Mouse (Mus musculus): ENCODE data around the gene Sema4d. TPM values are rescaled to one million over a fixed set of nuclear protein-coding genes. Genes with fewer than 3 reads are reported as not detected.

Gene Sema4d
- polyA plus RNA-seq, 1 experiment from 2014 or later = 17.4 TPM

DNA sequence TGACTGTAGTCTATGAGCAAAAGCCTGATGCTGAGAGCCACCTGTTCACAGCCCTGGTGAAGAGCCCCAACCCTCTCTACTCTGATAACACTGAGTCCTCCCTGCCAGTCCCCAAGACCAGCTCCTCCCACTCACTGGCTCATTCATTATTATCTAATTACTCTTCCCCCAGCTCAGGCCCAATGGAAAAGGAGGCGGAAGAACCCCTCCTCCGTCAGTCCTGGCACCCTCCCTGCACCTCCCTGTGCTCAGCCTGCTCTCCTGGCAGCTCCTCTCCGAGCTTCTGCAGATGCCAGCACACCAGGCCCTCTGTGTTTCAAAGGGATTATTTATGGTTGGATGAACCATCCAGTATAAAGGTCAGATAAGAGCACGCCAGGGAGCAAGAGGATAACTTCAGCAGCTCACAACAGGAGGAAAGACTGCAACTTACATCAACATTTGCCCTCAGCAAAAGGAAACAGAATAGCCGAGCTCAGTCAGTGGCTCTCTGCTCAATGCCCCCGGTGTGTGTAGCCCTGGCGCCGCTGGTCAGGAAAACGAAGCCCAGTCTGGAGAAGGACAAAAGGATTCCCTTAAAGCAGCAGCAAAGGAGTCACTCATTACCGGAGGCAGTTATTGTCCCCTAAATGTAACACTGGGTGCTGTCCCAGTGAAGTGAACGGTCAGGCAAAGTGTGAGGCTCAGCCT is 16.4 kb downstream of the Sema4d start:
- Histone ChIP-seq H3K27ac (replicated peaks in 1 of 2; ENCODE audit: control insufficient read depth in 1 of 2, insufficient read depth in 1 of 2, low read depth in 2 of 2, low read length in 2 of 2) (peak overlapping the region; percentile 71 to 86), H3K36me3 (ENCODE audit: control insufficient read depth, insufficient read depth, low read length) (peaks cover 6% of the 10 kb centered on the region; the same call in 1 of the 2 replicates), H3K9me3 (ENCODE audit: control insufficient read depth, low read length) (no peaks in the 10 kb centered on the region), H3K9ac (ENCODE audit: low read length) (peak overlapping the region; percentile 60), H3K4me1 (ENCODE audit: control insufficient read depth in 2 of 2, insufficient read depth in 2 of 2, low read length in 2 of 2) (peaks cover 33 to 43% of the 10 kb centered on the region in 2 experiments), H3K4me3 (ENCODE audit: control insufficient read depth in 1 of 2, insufficient read depth in 1 of 2, low read depth in 1 of 2, low read length in 2 of 2) (no peak overlapping the region), H3K27me3 (ENCODE audit: control insufficient read depth, insufficient read depth, low read length) (no peaks in the 10 kb centered on the region), H3K4me2 (ENCODE audit: low read length) (peak overlapping the region; percentile 32)
- WGBS = 21% methylated on average over 11 of the region's 11 CpGs
- ATAC-seq (ENCODE audit: insufficient number of reproducible peaks, insufficient read depth, low FRiP score, low read depth) = peak; percentile 81

DNA sequence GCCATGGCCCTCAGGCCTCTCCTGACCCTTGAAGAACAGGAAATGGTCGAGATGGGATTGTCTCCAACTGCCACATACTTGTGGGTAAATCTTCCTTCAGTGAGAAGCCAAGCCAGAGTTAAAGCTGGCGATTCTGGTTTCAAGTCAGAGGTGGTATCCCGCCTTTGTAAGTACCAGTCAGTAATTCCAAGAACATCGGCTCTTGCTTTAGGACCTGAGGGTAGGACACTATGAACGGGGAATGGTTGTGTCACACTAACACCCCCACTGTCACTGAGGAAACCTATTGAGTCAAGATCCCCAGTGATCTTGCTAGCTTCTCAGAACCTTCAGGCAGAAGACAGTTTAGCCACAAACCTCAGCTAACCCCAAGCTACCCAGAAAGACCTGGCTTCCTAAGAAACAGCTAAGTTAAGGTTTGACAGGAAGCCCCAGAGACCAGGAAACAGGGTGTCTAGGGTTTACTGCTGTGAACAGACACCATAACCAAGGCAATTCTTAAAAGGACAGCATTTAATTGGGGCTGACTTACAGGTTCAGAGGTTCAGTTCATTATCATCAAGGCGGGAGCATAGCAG is 17.3 kb downstream of the Sema4d start:
- Histone ChIP-seq H3K36me3 (ENCODE audit: control insufficient read depth, insufficient read depth, low read length) (peaks cover 6% of the 10 kb centered on the region; the same call in 1 of the 2 replicates), H3K4me2 (ENCODE audit: low read length) (no peak overlapping the region), H3K27me3 (ENCODE audit: control insufficient read depth, insufficient read depth, low read length) (no peaks in the 10 kb centered on the region), H3K4me3 (ENCODE audit: control insufficient read depth in 1 of 2, insufficient read depth in 1 of 2, low read depth in 1 of 2, low read length in 2 of 2) (no peak overlapping the region), H3K4me1 (ENCODE audit: control insufficient read depth in 2 of 2, insufficient read depth in 2 of 2, low read length in 2 of 2) (peaks cover 33 to 43% of the 10 kb centered on the region in 2 experiments), H3K27ac (replicated peaks in 1 of 2; ENCODE audit: control insufficient read depth in 1 of 2, insufficient read depth in 1 of 2, low read depth in 2 of 2, low read length in 2 of 2) (peak overlapping the region in 1 of 2 experiments; percentile 86; a peak in 3 of 4 replicates), H3K9me3 (ENCODE audit: control insufficient read depth, low read length) (no peaks in the 10 kb centered on the region), H3K9ac (ENCODE audit: low read length) (no peak overlapping the region)
- 86% methylated on average over 6 of the region's 6 CpGs for WGBS
- ATAC-seq (ENCODE audit: insufficient number of reproducible peaks, insufficient read depth, low FRiP score, low read depth) = no peak

DNA sequence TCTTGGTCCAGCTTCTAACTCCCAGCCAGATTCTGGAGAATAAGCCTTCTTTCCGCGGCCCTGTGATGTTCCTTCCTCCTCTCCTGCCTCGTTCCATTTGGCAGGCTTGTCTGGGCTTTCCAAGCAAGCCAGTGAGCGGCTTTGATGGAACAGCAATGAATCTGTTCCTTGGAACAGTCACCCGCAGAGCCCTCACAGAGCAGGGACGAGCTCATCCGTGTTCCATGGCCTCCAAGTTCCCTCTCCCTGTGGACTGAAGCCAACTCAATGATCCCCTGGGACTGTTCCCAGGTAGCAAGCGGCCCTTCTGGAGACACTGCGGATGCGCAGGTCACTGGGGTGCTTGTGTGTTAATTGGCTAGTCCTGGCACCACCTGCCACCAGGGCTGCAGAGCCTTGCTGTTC is 21.7 kb downstream of the Sema4d start:
- no peaks in the 10 kb centered on the region for H3K9me3 ChIP-seq (ENCODE audit: control insufficient read depth, low read length)
- no peak overlapping the region for H3K4me2 ChIP-seq (ENCODE audit: low read length)
- 81% methylated on average over 10 of the region's 10 CpGs for WGBS
- H3K4me1 ChIP-seq (ENCODE audit: control insufficient read depth in 2 of 2, insufficient read depth in 2 of 2, low read length in 2 of 2) = peaks cover 12 to 17% of the 10 kb centered on the region in 2 experiments
- no peaks in the 10 kb centered on the region for H3K27me3 ChIP-seq (ENCODE audit: control insufficient read depth, insufficient read depth, low read length)
- no peak for ATAC-seq (ENCODE audit: insufficient number of reproducible peaks, insufficient read depth, low FRiP score, low read depth)
- H3K36me3 ChIP-seq (ENCODE audit: control insufficient read depth, insufficient read depth, low read length) = peaks cover 6% of the 10 kb centered on the region; the same call in 1 of the 2 replicates
- no peak overlapping the region for H3K4me3 ChIP-seq (ENCODE audit: control insufficient read depth in 1 of 2, insufficient read depth in 1 of 2, low read depth in 1 of 2, low read length in 2 of 2)
- H3K27ac ChIP-seq (replicated peaks in 1 of 2; ENCODE audit: control insufficient read depth in 1 of 2, insufficient read depth in 1 of 2, low read depth in 2 of 2, low read length in 2 of 2) = no peak overlapping the region
- no peak overlapping the region for H3K9ac ChIP-seq (ENCODE audit: low read length)

DNA sequence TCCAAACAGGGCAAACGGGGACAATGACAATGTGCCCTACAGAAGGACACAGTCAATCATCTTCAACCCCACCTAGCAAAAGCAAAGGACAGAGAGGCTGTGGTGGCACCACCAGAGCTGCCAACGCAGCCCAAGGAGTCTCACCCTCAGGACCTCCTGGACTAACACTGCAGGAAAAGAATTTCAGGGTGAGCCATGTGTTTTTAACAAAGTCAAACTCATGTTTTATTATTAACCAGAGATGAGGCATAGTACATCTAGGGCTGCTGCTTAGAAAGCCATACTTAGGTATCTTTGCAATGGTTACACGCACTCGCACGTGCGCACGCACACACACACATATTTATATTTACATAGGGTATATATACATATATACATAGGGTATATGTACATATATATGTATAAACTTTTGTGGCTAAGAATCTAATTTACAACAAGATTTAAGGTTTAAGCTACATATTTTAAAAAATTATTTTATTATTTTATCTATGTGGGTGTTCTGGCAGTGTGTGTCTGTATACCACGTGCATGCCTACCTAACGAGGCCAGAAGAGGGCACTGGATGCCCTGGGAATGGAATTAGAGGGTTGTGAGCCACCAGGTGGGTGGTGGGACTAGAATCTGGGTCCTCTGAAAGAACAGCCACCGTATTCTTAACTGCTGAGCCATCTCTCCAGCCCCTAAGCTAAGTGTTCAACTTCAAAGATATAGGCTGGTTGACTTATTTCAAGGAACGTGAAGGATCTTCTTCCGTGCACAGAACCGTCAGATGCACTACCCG is 22.7 kb downstream of the Sema4d start:
- Histone ChIP-seq H3K4me2 (ENCODE audit: low read length) (no peak overlapping the region), H3K36me3 (ENCODE audit: control insufficient read depth, insufficient read depth, low read length) (peaks cover 6% of the 10 kb centered on the region; the same call in 1 of the 2 replicates), H3K27me3 (ENCODE audit: control insufficient read depth, insufficient read depth, low read length) (no peaks in the 10 kb centered on the region), H3K9me3 (ENCODE audit: control insufficient read depth, low read length) (no peaks in the 10 kb centered on the region), H3K4me3 (ENCODE audit: control insufficient read depth in 1 of 2, insufficient read depth in 1 of 2, low read depth in 1 of 2, low read length in 2 of 2) (no peak overlapping the region), H3K4me1 (ENCODE audit: control insufficient read depth in 2 of 2, insufficient read depth in 2 of 2, low read length in 2 of 2) (peaks cover 9 to 13% of the 10 kb centered on the region in 2 experiments; a peak in 3 of 4 replicates), H3K9ac (ENCODE audit: low read length) (no peak overlapping the region), H3K27ac (replicated peaks in 1 of 2; ENCODE audit: control insufficient read depth in 1 of 2, insufficient read depth in 1 of 2, low read depth in 2 of 2, low read length in 2 of 2) (no peak overlapping the region)
- WGBS = 89% methylated on average over 14 of the region's 14 CpGs
- ATAC-seq (ENCODE audit: insufficient number of reproducible peaks, insufficient read depth, low FRiP score, low read depth) = no peak

DNA sequence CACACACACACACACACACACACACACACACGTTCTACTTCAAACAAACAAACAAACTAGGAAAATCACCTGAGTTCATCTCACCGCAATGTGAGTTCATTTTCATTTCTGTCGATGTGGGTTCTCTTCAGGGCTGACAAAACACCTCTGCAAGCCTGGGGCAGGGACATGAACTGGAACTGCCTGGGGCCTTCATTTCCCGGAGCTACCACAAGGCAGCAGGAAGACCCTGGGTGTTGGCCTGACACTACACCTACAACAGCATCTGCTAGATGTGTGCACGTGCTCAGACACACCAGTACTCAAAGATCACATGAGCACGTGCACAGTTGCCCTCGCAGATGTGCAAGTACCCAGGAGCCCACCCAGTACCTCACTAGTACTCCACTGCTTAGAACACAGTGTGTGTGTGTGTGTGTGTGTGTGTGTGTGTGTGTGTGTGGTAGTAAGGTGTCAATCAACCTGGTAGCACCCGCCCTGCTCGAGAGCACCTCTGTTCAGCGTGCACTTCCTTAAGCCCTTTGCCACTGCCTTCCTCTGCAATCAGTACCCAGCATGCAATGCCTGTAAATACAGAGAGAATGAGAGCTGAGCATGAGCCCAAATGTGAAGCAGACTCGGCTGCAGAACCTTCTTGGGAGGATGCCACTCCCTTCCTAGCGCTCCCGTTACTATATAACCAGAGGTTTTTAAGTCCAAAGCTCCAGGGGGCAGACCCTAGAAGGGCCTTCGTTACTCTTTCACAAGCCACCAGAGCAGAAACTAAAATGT is 25.4 kb downstream of the Sema4d start:
- H3K4me1 ChIP-seq (ENCODE audit: control insufficient read depth in 2 of 2, insufficient read depth in 2 of 2, low read length in 2 of 2) = peaks cover 4 to 6% of the 10 kb centered on the region in 2 experiments; a peak in 2 of 4 replicates
- no peaks in the 10 kb centered on the region for H3K36me3 ChIP-seq (ENCODE audit: control insufficient read depth, insufficient read depth, low read length)
- H3K27me3 ChIP-seq (ENCODE audit: control insufficient read depth, insufficient read depth, low read length) = no peaks in the 10 kb centered on the region
- H3K9ac ChIP-seq (ENCODE audit: low read length) = no peak overlapping the region
- no peaks in the 10 kb centered on the region for H3K9me3 ChIP-seq (ENCODE audit: control insufficient read depth, low read length)
- no peak overlapping the region for H3K27ac ChIP-seq (replicated peaks in 1 of 2; ENCODE audit: control insufficient read depth in 1 of 2, insufficient read depth in 1 of 2, low read depth in 2 of 2, low read length in 2 of 2)
- 78% methylated on average over 14 of the region's 14 CpGs for WGBS
- no peak for ATAC-seq (ENCODE audit: insufficient number of reproducible peaks, insufficient read depth, low FRiP score, low read depth)
- H3K4me2 ChIP-seq (ENCODE audit: low read length) = no peak overlapping the region
- H3K4me3 ChIP-seq (ENCODE audit: control insufficient read depth in 1 of 2, insufficient read depth in 1 of 2, low read depth in 1 of 2, low read length in 2 of 2) = no peak overlapping the region

DNA sequence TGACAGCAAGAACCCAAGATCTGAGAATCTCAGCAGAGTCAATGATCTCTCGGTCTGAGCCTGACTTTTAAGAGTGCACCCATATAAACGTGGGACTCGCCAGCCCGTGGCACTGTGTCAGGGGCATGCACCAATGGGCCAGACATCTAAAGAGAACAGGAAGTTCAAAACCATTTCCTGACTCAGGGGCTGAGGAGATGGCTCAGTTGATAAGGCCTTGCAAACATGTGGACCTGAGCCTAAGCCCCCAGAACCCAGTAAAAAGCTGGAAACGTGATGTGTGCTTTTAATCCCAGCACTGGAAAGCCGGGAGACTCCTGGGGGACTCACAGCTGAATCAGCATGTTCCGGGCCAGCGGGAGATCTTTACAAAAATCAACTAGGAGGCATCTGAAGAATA is 26.0 kb downstream of the Sema4d start:
- H3K27me3 ChIP-seq (ENCODE audit: control insufficient read depth, insufficient read depth, low read length) = no peaks in the 10 kb centered on the region
- 71% methylated on average over 8 of the region's 8 CpGs for WGBS
- H3K9ac ChIP-seq (ENCODE audit: low read length) = no peak overlapping the region
- no peak overlapping the region for H3K27ac ChIP-seq (replicated peaks in 1 of 2; ENCODE audit: control insufficient read depth in 1 of 2, insufficient read depth in 1 of 2, low read depth in 2 of 2, low read length in 2 of 2)
- no peak for ATAC-seq (ENCODE audit: insufficient number of reproducible peaks, insufficient read depth, low FRiP score, low read depth)
- no peaks in the 10 kb centered on the region for H3K9me3 ChIP-seq (ENCODE audit: control insufficient read depth, low read length)
- peaks cover 4 to 6% of the 10 kb centered on the region in 2 experiments; a peak in 2 of 4 replicates for H3K4me1 ChIP-seq (ENCODE audit: control insufficient read depth in 2 of 2, insufficient read depth in 2 of 2, low read length in 2 of 2)
- no peaks in the 10 kb centered on the region for H3K36me3 ChIP-seq (ENCODE audit: control insufficient read depth, insufficient read depth, low read length)
- no peak overlapping the region for H3K4me3 ChIP-seq (ENCODE audit: control insufficient read depth in 1 of 2, insufficient read depth in 1 of 2, low read depth in 1 of 2, low read length in 2 of 2)
- no peak overlapping the region for H3K4me2 ChIP-seq (ENCODE audit: low read length)

DNA sequence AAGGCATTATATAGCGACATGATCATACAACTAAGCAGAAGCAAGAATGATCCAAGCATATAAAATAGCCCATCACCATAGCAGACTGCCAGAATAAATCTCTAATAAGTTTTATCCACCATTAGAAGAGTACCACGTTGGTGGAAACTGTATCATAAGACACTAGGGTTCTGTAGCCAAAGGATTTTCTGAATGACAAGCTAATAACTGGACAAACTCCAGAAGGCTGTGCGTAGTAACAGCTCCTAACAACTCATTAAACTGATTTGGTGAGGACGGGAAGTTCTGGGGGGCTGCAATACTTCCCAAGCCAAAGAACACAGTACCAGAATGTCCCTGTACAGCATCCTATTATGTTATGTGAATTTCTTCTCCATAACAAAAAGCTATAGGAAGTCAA is 26.8 kb downstream of the Sema4d start:
- no peaks in the 10 kb centered on the region for H3K36me3 ChIP-seq (ENCODE audit: control insufficient read depth, insufficient read depth, low read length)
- 76% methylated on average over 4 of the region's 4 CpGs for WGBS
- H3K9me3 ChIP-seq (ENCODE audit: control insufficient read depth, low read length) = no peaks in the 10 kb centered on the region
- H3K4me2 ChIP-seq (ENCODE audit: low read length) = no peak overlapping the region
- peaks cover 10% of the 10 kb centered on the region in 2 experiments for H3K4me1 ChIP-seq (ENCODE audit: control insufficient read depth in 2 of 2, insufficient read depth in 2 of 2, low read length in 2 of 2)
- no peak overlapping the region for H3K4me3 ChIP-seq (ENCODE audit: control insufficient read depth in 1 of 2, insufficient read depth in 1 of 2, low read depth in 1 of 2, low read length in 2 of 2)
- no peaks in the 10 kb centered on the region for H3K27me3 ChIP-seq (ENCODE audit: control insufficient read depth, insufficient read depth, low read length)
- no peak for ATAC-seq (ENCODE audit: insufficient number of reproducible peaks, insufficient read depth, low FRiP score, low read depth)
- no peak overlapping the region for H3K9ac ChIP-seq (ENCODE audit: low read length)
- H3K27ac ChIP-seq (replicated peaks in 1 of 2; ENCODE audit: control insufficient read depth in 1 of 2, insufficient read depth in 1 of 2, low read depth in 2 of 2, low read length in 2 of 2) = no peak overlapping the region
